Comparison of ENCODE assay signal across 10 mouse cellular contexts in genomic region chr1:73954614-73955013, GRCm38 (mm10).
DNase-seq lines count a peak whose midpoint lies in the region; ATAC-seq lines count a peak whose summit lies in the region.
"Had no signal": no experiment of that assay in that cellular context is flagged by ENCODE, and none has a peak within 500 bp of the region (broad histone marks: within the 10 kb centered on the region; RNA-seq: fewer than 3 reads in every experiment).

No protein-coding gene starts in this region.

- no peak overlapping the region for H3K4me3 ChIP-seq in neural tube, embryonic 13.5 days
- H3K4me3 ChIP-seq in heart, embryonic 14.5 days (ENCODE audit: control insufficient read depth in 1 of 2, insufficient read depth in 1 of 2, low read depth in 1 of 2, low read length in 2 of 2), result no peak overlapping the region
- H3K4me3 ChIP-seq in limb, embryonic 10.5 days, result no peak overlapping the region
- H3K4me3 ChIP-seq: liver, embryonic 15.5 days had no signal

- H3K9ac ChIP-seq in neural tube, embryonic 13.5 days, result no peak overlapping the region
- peak overlapping the region; percentile 31 for H3K9ac ChIP-seq in heart, embryonic 14.5 days (ENCODE audit: low read length)
- H3K9ac ChIP-seq: liver, embryonic 15.5 days had no signal

- no peaks in the 10 kb centered on the region for H3K27me3 ChIP-seq in neural tube, embryonic 13.5 days
- H3K27me3 ChIP-seq in heart, embryonic 14.5 days (ENCODE audit: control insufficient read depth, insufficient read depth, low read length), result no peaks in the 10 kb centered on the region
- H3K27me3 ChIP-seq in limb, embryonic 10.5 days (ENCODE audit: low read depth, poor library complexity, severe bottlenecking), result no peaks in the 10 kb centered on the region
- H3K27me3 ChIP-seq: liver, embryonic 15.5 days had no signal

- WGBS in neural tube, embryonic 13.5 days, result 48% methylated on average over 4 of the region's 4 CpGs
- WGBS in heart, embryonic 14.5 days, result 19% methylated on average over 4 of the region's 4 CpGs
- WGBS in limb, embryonic 10.5 days, result 77% methylated on average over 4 of the region's 4 CpGs

- 0 out of 2 replicates have a peak, but pooled peaks cover 11% of the 10 kb centered on the region for H3K36me3 ChIP-seq in neural tube, embryonic 13.5 days
- H3K36me3 ChIP-seq in heart, embryonic 14.5 days (ENCODE audit: control insufficient read depth, insufficient read depth, low read length), result peaks cover 71% of the 10 kb centered on the region
- peaks cover 63% of the 10 kb centered on the region for H3K36me3 ChIP-seq in limb, embryonic 10.5 days

- no peak for ATAC-seq in neural tube, embryonic 13.5 days (ENCODE audit: low read depth)
- peak; percentile 56 for ATAC-seq in heart, embryonic 14.5 days (ENCODE audit: insufficient number of reproducible peaks, insufficient read depth, low FRiP score, low read depth)

- no peak for DNase-seq in neural tube, embryonic 10.5 days (ENCODE audit: extremely low spot score, low spot score)
- no peak for DNase-seq in limb, embryonic 10.5 days (ENCODE audit: low spot score)
- no peak for DNase-seq in right cerebral cortex, adult 2 months (ENCODE audit: low spot score in 2 of 2)
- no peak for DNase-seq in thymus, postnatal 14 days
- no peak for DNase-seq in cerebellum, adult 18-20 months
- DNase-seq: cerebellum, postnatal 10 days; right cerebral cortex, postnatal 25 days had no signal

- H3K27ac ChIP-seq in neural tube, embryonic 13.5 days (replicated peaks), result peak overlapping the region; percentile 20; the same call in 1 of the 2 replicates
- peak overlapping the region; percentile 79 to 84 for H3K27ac ChIP-seq in heart, embryonic 14.5 days (replicated peaks in 1 of 2; ENCODE audit: control insufficient read depth in 1 of 2, insufficient read depth in 1 of 2, low read depth in 2 of 2, low read length in 2 of 2)
- peak overlapping the region; percentile 61 for H3K27ac ChIP-seq in limb, embryonic 10.5 days
- H3K27ac ChIP-seq: liver, embryonic 15.5 days had no signal

- peaks cover 22% of the 10 kb centered on the region for H3K4me1 ChIP-seq in neural tube, embryonic 13.5 days (replicated peaks)
- peaks cover 63 to 92% of the 10 kb centered on the region in 2 experiments for H3K4me1 ChIP-seq in heart, embryonic 14.5 days (ENCODE audit: control insufficient read depth in 2 of 2, insufficient read depth in 2 of 2, low read length in 2 of 2)
- H3K4me1 ChIP-seq in limb, embryonic 10.5 days, result peaks cover 51% of the 10 kb centered on the region

- no peaks in the 10 kb centered on the region for H3K9me3 ChIP-seq in neural tube, embryonic 13.5 days
- no peaks in the 10 kb centered on the region for H3K9me3 ChIP-seq in heart, embryonic 14.5 days (ENCODE audit: control insufficient read depth, low read length)
- no peaks in the 10 kb centered on the region for H3K9me3 ChIP-seq in limb, embryonic 10.5 days (replicated peaks)
- H3K9me3 ChIP-seq: liver, embryonic 15.5 days had no signal

- H3K4me2 ChIP-seq in neural tube, embryonic 13.5 days, result no peak overlapping the region
- peak overlapping the region; percentile 31 for H3K4me2 ChIP-seq in heart, embryonic 14.5 days (ENCODE audit: low read length)
- H3K4me2 ChIP-seq: liver, embryonic 15.5 days had no signal

Comparison
In these comparisons a context has a peak if more than half of its experiments do, and no peak if none do; other contexts are left out.
1. H3K27ac ChIP-seq: peak in every context shown above with its lines; median percentile 82 in heart, embryonic 14.5 days; 61 in limb, embryonic 10.5 days; 20 in neural tube, embryonic 13.5 days.